Mouse (Mus musculus): Measurements from ENCODE around the gene Foxf1. TPM values are rescaled to one million over a fixed set of nuclear protein-coding genes. Genes with fewer than 3 reads are reported as not detected.

Foxf1 gene
- 7.7 and 9.5 TPM in 2 replicates for polyA plus RNA-seq (2015; fragmentation: Nextera tagmentation; extraction: Ambion mirVana)

DNA sequence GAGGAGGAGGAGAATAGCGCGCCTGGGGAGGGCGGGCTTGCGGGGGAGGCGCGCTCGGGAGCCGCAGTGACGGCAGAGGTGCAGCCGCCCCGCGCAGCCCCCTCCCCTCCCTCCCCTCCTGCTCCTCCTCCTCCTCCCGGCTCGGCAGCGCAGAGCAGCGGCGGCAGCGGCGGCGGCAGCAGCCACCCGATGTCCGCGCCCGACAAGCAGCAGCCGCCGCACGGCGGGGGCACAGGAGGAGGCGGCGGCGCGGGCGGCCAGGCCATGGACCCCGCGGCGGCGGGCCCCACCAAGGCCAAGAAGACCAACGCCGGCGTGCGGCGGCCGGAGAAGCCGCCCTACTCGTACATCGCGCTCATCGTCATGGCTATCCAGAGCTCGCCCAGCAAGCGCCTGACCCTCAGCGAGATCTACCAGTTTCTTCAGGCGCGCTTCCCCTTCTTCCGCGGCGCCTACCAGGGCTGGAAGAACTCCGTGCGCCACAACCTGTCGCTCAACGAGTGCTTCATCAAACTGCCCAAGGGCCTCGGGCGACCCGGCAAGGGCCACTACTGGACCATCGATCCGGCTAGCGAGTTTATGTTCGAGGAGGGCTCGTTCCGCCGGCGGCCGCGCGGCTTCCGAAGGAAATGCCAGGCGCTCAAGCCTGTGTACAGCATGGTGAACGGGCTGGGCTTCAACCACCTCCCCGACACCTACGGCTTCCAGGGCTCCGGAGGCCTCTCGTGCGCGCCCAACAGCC is at the start of gene Foxf1:
Gene Foxf1 (plus strand): TSS at position 177 of the 742 bp plus-strand sequence.
- no peaks in the 10 kb centered on the region for H3K9me3 ChIP-seq
- peaks cover 100% of the 10 kb centered on the region for H3K27me3 ChIP-seq (replicated peaks)
- H3K27ac ChIP-seq (replicated peaks), result peak within 1 kb of the TSS; percentile 59
- ATAC-seq (ENCODE audit: extremely low read depth, insufficient number of reproducible peaks, low FRiP score, low TSS enrichment), result no peak
- peak within 1 kb of the TSS; percentile 75 for H3K9ac ChIP-seq
- peak within 1 kb of the TSS; percentile 69 for H3K4me3 ChIP-seq
- H3K4me2 ChIP-seq, result peak within 1 kb of the TSS; percentile 85
- peaks cover 33% of the 10 kb centered on the region for H3K4me1 ChIP-seq
- WGBS, result under 1% methylated on average over 64 of the region's 83 CpGs
- no peaks in the 10 kb centered on the region for H3K36me3 ChIP-seq

DNA sequence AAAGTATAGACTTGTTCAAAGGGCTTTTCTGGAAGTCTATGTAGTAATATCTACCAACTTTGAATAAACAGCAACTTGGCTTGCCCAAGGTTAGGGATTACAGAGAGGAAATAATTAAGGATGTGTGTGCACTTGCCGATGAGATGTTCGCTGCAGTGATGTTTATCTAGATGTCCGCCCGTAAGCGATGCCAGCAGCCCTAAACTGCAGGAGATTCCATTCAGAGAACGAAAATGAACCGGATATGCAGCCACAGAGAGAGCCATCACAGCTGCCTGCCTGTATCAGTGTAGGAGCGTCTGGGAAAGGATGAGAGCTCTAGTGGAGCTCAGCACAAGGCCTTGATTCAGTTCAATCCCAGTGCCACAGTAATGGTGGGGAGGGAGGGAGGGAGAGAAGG is 48.6 kb upstream of the Foxf1 start:
- Histone ChIP-seq H3K4me1 (no peaks in the 10 kb centered on the region), H3K4me3 (no peak overlapping the region), H3K9ac (no peak overlapping the region), H3K9me3 (no peaks in the 10 kb centered on the region), H3K27ac (replicated peaks) (no peak overlapping the region), H3K36me3 (no peaks in the 10 kb centered on the region), H3K4me2 (no peak overlapping the region), H3K27me3 (replicated peaks) (peaks cover 68% of the 10 kb centered on the region)
- 66% methylated on average over 8 of the region's 8 CpGs for WGBS
- ATAC-seq (ENCODE audit: extremely low read depth, insufficient number of reproducible peaks, low FRiP score, low TSS enrichment), result no peak

DNA sequence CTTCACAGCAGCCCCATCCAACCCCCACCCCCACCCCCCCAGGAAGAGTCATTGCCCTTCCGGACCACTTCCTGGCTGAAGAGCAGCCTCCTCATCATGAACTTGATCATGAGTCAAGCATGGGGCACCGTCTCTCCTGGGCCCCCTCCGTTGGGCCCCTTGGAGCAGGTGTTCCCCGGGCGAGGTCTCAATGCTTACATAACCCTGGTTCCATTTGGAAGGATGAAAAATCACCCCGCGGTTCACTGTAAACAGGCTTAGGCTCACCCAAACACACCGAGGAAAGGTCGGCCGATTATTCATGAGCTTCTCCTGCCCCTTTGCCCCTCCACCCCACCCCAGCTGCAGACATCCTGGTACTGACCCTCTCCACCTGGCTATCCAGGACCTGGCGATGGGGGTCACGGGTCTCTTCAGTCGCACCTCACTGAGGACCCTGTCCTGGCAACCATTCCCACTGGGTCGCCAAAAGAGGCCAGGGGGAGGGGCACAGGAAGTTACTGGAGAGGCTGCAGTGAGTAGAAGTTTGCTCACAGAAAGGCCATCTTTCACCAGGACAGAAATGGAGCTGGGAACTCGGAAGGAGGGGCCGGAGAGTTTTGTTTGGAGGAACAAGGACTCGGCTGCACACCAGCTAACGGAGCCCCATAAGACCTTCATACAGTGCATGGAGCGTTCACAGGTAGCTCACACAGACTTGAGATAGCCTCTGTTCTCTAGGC is 40.3 kb upstream of the Foxf1 start:
- ATAC-seq (ENCODE audit: extremely low read depth, insufficient number of reproducible peaks, low FRiP score, low TSS enrichment), result no peak

DNA sequence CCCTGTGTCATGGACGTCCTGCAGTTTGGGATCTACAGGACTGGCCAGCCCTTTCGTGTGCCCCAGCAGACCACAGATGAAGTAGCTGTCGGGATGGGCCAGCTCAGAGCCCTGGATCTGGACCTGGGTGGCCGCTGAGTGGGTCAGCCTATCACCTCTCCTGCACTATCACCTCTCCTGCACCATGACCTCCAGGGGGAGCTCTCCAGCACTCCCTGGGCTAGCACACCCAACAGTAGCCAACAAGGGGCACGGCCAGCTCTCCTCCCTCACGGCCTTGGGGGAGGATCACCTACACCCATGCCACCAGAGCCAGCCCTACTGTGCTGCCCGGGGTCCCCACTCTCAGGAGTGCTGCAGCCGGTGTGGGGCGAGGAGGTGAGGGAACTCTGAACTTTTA is 36.7 kb upstream of the Foxf1 start:
- Histone ChIP-seq H3K9me3 (no peaks in the 10 kb centered on the region), H3K27me3 (replicated peaks) (peaks cover 52% of the 10 kb centered on the region), H3K4me2 (no peak overlapping the region), H3K9ac (no peak overlapping the region), H3K4me1 (no peaks in the 10 kb centered on the region), H3K4me3 (no peak overlapping the region), H3K27ac (replicated peaks) (no peak overlapping the region), H3K36me3 (no peaks in the 10 kb centered on the region)
- WGBS, result 63% methylated on average over 9 of the region's 9 CpGs
- ATAC-seq (ENCODE audit: extremely low read depth, insufficient number of reproducible peaks, low FRiP score, low TSS enrichment), result no peak

More for the DNA sequence above, 40.3 kb upstream of the Foxf1 start:
- H3K9ac ChIP-seq, result no peak overlapping the region
- H3K4me2 ChIP-seq, result no peak overlapping the region
- no peak overlapping the region for H3K27ac ChIP-seq (replicated peaks)
- peaks cover 50% of the 10 kb centered on the region for H3K27me3 ChIP-seq (replicated peaks)
- no peaks in the 10 kb centered on the region for H3K9me3 ChIP-seq
- H3K36me3 ChIP-seq, result no peaks in the 10 kb centered on the region
- no peak overlapping the region for H3K4me3 ChIP-seq
- no peaks in the 10 kb centered on the region for H3K4me1 ChIP-seq
- WGBS, result 50% methylated on average over 19 of the region's 19 CpGs

DNA sequence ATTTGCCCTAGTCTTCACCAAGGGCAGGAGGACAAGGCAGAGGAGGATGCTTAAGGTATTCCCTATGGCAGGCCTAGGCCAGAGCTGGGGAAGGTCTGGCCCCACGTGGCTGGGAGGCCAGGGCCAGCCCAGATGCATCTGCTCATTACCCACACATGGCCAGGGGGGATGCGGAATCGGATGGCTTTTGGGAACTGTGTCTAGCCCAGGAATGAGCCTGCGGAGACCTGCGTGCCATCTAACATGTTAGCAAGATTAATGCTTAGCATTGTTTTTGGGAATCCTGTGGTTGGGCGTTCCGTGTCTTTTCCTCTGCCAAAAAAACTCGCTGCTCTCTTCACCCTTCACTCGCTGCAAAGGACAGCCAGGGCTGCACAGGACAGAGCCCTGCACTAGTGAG is 26.1 kb upstream of the Foxf1 start:
- Histone ChIP-seq H3K36me3 (no peaks in the 10 kb centered on the region), H3K4me3 (no peak overlapping the region), H3K9me3 (peaks cover 9% of the 10 kb centered on the region; the same call in 1 of the 2 replicates), H3K4me2 (no peak overlapping the region), H3K27ac (replicated peaks) (no peak overlapping the region), H3K9ac (no peak overlapping the region), H3K27me3 (replicated peaks) (peaks cover 83% of the 10 kb centered on the region), H3K4me1 (no peaks in the 10 kb centered on the region)
- WGBS, result 67% methylated on average over 9 of the region's 9 CpGs
- ATAC-seq (ENCODE audit: extremely low read depth, insufficient number of reproducible peaks, low FRiP score, low TSS enrichment), result no peak

DNA sequence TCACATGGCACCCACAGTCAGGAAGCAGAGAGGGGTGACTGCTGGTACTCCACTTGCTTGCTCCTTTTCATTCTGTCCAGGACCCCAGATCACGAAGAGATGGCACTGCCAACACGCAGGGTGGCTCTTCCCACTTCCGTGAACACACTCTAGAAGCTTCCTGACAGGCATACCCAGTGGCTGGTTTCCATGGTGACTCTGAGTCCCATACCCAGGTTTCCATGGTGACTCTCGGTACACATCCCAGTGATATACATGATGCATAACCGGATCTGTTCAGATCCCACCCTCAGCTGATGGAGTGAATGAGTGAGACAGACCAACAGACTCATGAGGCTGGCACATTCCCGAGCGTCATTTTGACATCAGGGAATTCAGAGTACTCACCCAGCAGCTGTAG is 25.1 kb upstream of the Foxf1 start:
- Histone ChIP-seq H3K4me1 (no peaks in the 10 kb centered on the region), H3K4me3 (no peak overlapping the region), H3K4me2 (no peak overlapping the region), H3K27me3 (replicated peaks) (peaks cover 91% of the 10 kb centered on the region), H3K36me3 (no peaks in the 10 kb centered on the region), H3K9me3 (peaks cover 9% of the 10 kb centered on the region; the same call in 1 of the 2 replicates), H3K27ac (replicated peaks) (no peak overlapping the region), H3K9ac (no peak overlapping the region)
- no peak for ATAC-seq (ENCODE audit: extremely low read depth, insufficient number of reproducible peaks, low FRiP score, low TSS enrichment)
- WGBS, result 76% methylated on average over 7 of the region's 7 CpGs

DNA sequence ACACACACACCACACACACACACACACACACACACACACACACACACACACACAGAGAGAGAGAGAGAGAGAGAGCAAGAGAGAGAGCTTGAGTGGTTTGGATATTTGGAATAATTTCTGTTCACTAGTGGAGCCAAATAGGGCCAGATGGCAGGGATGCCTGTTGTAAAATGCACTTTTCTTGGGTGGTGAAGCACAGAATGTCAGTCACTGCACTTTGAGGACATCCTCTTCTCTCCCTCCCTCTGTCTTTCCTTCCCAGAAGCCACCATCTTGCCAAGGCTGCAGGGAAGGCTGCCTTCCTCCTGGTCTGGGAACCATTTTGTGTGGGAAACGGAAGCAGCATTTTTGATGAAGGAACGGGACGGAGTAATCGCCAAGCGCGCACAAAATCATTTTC is 21.7 kb upstream of the Foxf1 start:
- WGBS, result 90% methylated on average over 6 of the region's 6 CpGs
- H3K4me1 ChIP-seq, result no peaks in the 10 kb centered on the region
- ATAC-seq (ENCODE audit: extremely low read depth, insufficient number of reproducible peaks, low FRiP score, low TSS enrichment), result no peak
- no peak overlapping the region for H3K9ac ChIP-seq
- H3K36me3 ChIP-seq, result no peaks in the 10 kb centered on the region
- no peak overlapping the region for H3K4me2 ChIP-seq
- no peak overlapping the region for H3K27ac ChIP-seq (replicated peaks)
- peaks cover 9% of the 10 kb centered on the region; the same call in 1 of the 2 replicates for H3K9me3 ChIP-seq
- no peak overlapping the region for H3K4me3 ChIP-seq
- H3K27me3 ChIP-seq (replicated peaks), result peaks cover 89% of the 10 kb centered on the region

DNA sequence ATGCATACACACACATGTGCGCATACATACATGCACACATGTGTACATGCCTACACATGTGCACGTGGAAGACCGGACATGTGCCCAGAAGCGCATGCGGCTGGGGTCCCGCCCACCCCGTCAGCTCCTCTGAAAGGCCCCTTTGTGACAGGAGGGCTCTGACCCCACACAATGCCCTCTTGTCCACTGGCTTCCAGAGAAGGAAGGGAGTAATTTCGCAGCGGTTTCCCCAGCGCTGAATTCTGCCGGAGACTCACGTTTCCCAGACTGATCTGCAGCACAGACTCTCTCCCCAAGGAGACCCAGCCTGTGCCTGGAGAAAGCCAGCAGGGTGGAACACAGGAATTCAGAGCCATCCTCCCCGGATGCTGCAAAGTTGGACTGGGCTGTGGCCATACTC is 20.5 kb upstream of the Foxf1 start:
- Histone ChIP-seq H3K4me1 (no peaks in the 10 kb centered on the region), H3K9ac (no peak overlapping the region), H3K27me3 (replicated peaks) (peaks cover 88% of the 10 kb centered on the region), H3K27ac (replicated peaks) (no peak overlapping the region), H3K36me3 (no peaks in the 10 kb centered on the region), H3K4me2 (no peak overlapping the region), H3K4me3 (no peak overlapping the region), H3K9me3 (peaks cover 9% of the 10 kb centered on the region; the same call in 1 of the 2 replicates)
- ATAC-seq (ENCODE audit: extremely low read depth, insufficient number of reproducible peaks, low FRiP score, low TSS enrichment), result no peak
- WGBS, result 65% methylated on average over 13 of the region's 13 CpGs

DNA sequence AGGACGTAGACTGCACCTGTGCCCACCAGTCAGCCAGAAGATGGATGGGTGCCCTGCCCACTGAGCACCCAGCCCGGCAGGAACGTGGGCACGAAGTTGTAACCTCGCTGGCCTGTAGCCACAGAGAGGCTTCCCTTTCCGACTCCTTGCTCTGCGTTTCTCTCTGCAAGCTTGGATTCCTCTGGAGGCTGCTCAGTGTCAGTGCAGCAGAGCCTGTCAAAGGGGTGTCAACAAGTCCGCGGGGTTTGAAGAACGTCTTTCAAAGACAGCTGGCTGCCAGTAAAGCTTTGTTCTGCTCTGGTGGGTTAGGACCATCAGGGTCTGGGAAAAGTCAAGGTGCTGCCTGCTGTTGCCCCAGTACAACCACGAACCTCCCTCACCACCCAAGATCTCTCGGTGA is 12.7 kb upstream of the Foxf1 start:
- WGBS, result 3% methylated on average over 12 of the region's 12 CpGs

DNA sequence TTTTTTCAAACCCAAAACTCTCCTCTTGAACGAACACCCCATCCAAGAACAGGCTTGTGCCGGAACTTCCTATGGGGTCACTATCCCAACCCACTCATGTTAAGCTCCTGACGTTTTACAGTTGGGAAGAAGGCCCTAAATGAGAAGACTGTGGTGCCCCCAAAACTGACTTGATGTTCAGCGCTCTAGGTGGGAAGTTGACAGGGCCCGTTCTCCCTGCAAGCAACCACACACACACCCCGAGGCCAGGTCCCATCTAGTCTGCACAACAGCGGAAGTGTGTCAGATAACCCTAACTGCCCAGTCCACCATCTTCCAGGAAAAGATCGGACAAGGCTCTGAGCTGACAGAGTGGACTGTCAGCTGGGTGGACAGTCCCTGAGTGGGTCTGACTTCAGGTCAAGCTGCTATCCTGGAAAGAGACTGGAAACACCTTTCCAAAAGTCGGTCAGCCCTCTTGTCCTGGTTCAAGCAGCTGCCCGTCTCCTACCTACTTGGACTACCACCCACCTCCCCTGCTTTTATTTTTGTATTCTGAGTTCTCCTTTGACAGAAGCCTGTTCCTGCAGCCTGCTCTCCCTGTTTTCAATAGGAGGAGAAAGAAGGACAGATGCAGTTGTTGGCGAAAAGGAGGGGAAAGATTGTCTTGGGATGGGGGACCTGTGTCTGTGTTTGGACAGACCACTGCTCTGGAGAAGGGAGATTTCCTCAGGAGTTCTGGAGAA is 11.6 kb upstream of the Foxf1 start:
- Histone ChIP-seq H3K27me3 (replicated peaks) (peaks cover 98% of the 10 kb centered on the region), H3K4me1 (peaks cover 20% of the 10 kb centered on the region), H3K4me2 (peak overlapping the region; percentile 53; the same call in 1 of the 2 replicates), H3K9me3 (no peaks in the 10 kb centered on the region), H3K4me3 (0 out of 2 replicates have a peak overlapping the region, but pooled peaks have one; percentile 25), H3K9ac (no peak overlapping the region), H3K36me3 (no peaks in the 10 kb centered on the region), H3K27ac (replicated peaks) (no peak overlapping the region)
- WGBS, result 13% methylated on average over 11 of the region's 11 CpGs
- no peak for ATAC-seq (ENCODE audit: extremely low read depth, insufficient number of reproducible peaks, low FRiP score, low TSS enrichment)

More for the DNA sequence above, 12.7 kb upstream of the Foxf1 start:
- no peak overlapping the region for H3K27ac ChIP-seq (replicated peaks)
- 0 out of 2 replicates have a peak overlapping the region, but pooled peaks have one; percentile 17 for H3K4me2 ChIP-seq
- peaks cover 20% of the 10 kb centered on the region for H3K4me1 ChIP-seq
- no peak overlapping the region for H3K4me3 ChIP-seq
- no peaks in the 10 kb centered on the region for H3K36me3 ChIP-seq
- peaks cover 95% of the 10 kb centered on the region for H3K27me3 ChIP-seq (replicated peaks)
- H3K9ac ChIP-seq, result 0 out of 2 replicates have a peak overlapping the region, but pooled peaks have one; percentile 13
- no peak for ATAC-seq (ENCODE audit: extremely low read depth, insufficient number of reproducible peaks, low FRiP score, low TSS enrichment)
- no peaks in the 10 kb centered on the region for H3K9me3 ChIP-seq

Measured in heart, embryonic 13.5 days (tissue).